Mouse (Mus musculus): ENCODE data around the gene Btbd35f19.
"Not testable (repeated sequence)": the region's sequence is repeated elsewhere in the genome, so short reads cannot be mapped to it uniquely, and the experiment has no call there.

DNA sequence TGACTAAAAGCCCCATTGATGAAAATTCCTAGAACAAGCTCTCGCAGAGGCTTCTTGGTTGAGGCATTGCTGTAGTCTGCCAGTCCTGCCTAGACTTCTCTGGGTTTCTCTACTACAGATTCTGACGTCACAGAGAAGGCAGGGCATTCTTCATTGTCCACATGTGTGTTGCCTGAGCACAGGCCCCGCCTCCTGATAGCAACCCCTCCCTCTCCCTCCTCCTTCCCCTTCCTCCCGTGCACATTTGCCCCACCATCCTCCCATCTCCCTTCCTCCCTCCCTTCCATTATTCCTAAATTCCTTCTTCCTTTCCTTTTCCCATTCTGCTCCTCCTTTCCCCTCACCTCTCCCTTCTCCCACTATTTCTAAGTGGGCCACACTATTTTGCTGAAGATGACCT is at the start of gene Btbd35f19:
- TF ChIP-seq POLR2A (IDR thresholded peaks at IDR 0.05; ENCODE audit: control insufficient read depth, low read depth, low read length); CTCF (IDR thresholded peaks at IDR 0.05; ENCODE audit: control insufficient read depth, insufficient read depth, insufficient replicate concordance, low read depth, low read length): not testable (repeated sequence)

All from testis, adult 2 months (tissue).